Mouse (Mus musculus) MEL (cell line): ENCODE results near the gene Mid1.
A peak's percentile ranks its signal among the peaks of the same experiment; 100 is the strongest.

ENCODE experiments used
- CHD2 ChIP-seq: IDR thresholded peaks from 2 replicates; pipeline ENCODE4 v1.6.1; 2011; ENCODE audit warnings: low read length, improper control_type of control experiment
- CTCF ChIP-seq, 3 experiments: IDR thresholded peaks in 2 of 3; conservative IDR thresholded peaks in 1 of 3; 2 replicates each; pipeline ENCODE4 v1.5.1; 2011 to 2012; ENCODE audit warnings: low read length in 3 of 3, low read depth in 2 of 3, mild to moderate bottlenecking in 2 of 3, improper control_type of control experiment in 1 of 3, inconsistent platforms in 1 of 3, mixed read lengths in 1 of 3, moderate library complexity in 1 of 3; ENCODE audit not compliant: control insufficient read depth in 1 of 3, insufficient read depth in 1 of 3, poor library complexity in 1 of 3, severe bottlenecking in 1 of 3
- E2F4 ChIP-seq: IDR thresholded peaks from 2 replicates; pipeline ENCODE4 v1.6.1; 2011; ENCODE audit warnings: low read depth, low read length, improper control_type of control experiment, borderline replicate concordance
- EP300 ChIP-seq, 2 experiments: IDR thresholded peaks; 2 replicates each; pipeline ENCODE4 v1.6.1; 2011; ENCODE audit warnings: improper control_type of control experiment in 2 of 2, low read length in 2 of 2, low read depth in 1 of 2, mild to moderate bottlenecking in 1 of 2
- JUND ChIP-seq: IDR thresholded peaks from 2 replicates; pipeline ENCODE4 v1.6.1; 2011; ENCODE audit warnings: low read depth, mild to moderate bottlenecking, improper control_type of control experiment, low read length
- MAX ChIP-seq: IDR thresholded peaks from 2 replicates; pipeline ENCODE4 v1.6.1; 2011; ENCODE audit warnings: low read length, improper control_type of control experiment
- POLR2A ChIP-seq, 2 experiments: IDR thresholded peaks; 2 replicates each; pipeline ENCODE4 v1.6.1; 2011 to 2012; ENCODE audit warnings: low read length in 2 of 2, mild to moderate bottlenecking in 2 of 2, control low read depth in 1 of 2, improper control_type of control experiment in 1 of 2, low read depth in 1 of 2, moderate library complexity in 1 of 2; ENCODE audit not compliant: control insufficient read depth in 1 of 2, insufficient read depth in 1 of 2, poor library complexity in 1 of 2
- SIN3A ChIP-seq: IDR thresholded peaks from 2 replicates; pipeline ENCODE4 v1.6.1; 2012; ENCODE audit warnings: low read length, improper control_type of control experiment, inconsistent platforms
- USF1 ChIP-seq: IDR thresholded peaks from 2 replicates; pipeline ENCODE4 v1.6.1; 2014; ENCODE audit warnings: low read depth, mild to moderate bottlenecking, inconsistent platforms, low read length, improper control_type of control experiment, moderate library complexity
- USF2 ChIP-seq, 2 experiments: IDR thresholded peaks; 2 replicates each; pipeline ENCODE4 v1.6.1; 2011 to 2012; ENCODE audit warnings: improper control_type of control experiment in 2 of 2, low read length in 2 of 2, borderline replicate concordance in 1 of 2, inconsistent platforms in 1 of 2, low read depth in 1 of 2, mild to moderate bottlenecking in 1 of 2; ENCODE audit not compliant: insufficient read depth in 1 of 2

GRCm38 (mm10) chrX:169676313-169676712 is 8.7 kb upstream of the Mid1 start:
- TF ChIP-seq CHD2: no peak
- no peak for TF ChIP-seq JUND
- no peak for TF ChIP-seq CTCF (IDR thresholded peaks at IDR 0.05 in 2 of 3, conservative IDR thresholded peaks at IDR 0.05 in 1 of 3; ENCODE audit: control insufficient read depth in 1 of 3, insufficient read depth in 1 of 3, low read depth in 2 of 3, low read length in 3 of 3, poor library complexity in 1 of 3, severe bottlenecking in 1 of 3)
- no peak for TF ChIP-seq POLR2A (IDR thresholded peaks at IDR 0.05; ENCODE audit: control insufficient read depth in 1 of 2, insufficient read depth in 1 of 2, low read depth in 1 of 2, low read length in 2 of 2, poor library complexity in 1 of 2)
- TF ChIP-seq E2F4: no peak
- TF ChIP-seq SIN3A: no peak
- TF ChIP-seq MAX: no peak
- TF ChIP-seq USF1: no peak
- no peak for TF ChIP-seq USF2 (IDR thresholded peaks at IDR 0.05; ENCODE audit: borderline replicate concordance in 1 of 2, insufficient read depth in 1 of 2, low read depth in 1 of 2, low read length in 2 of 2)
- peak; percentile 41 to 55; a peak in 2 of 4 replicates for TF ChIP-seq EP300 (IDR thresholded peaks at IDR 0.05; ENCODE audit: low read depth in 1 of 2, low read length in 2 of 2)
